Mouse (Mus musculus): Measurements from ENCODE around the gene Tmem135. TPM values are rescaled to one million over a fixed set of nuclear protein-coding genes. Genes with fewer than 3 reads are reported as not detected.

The Tmem135 gene
- total and polyA plus RNA-seq, 3 experiments, result 18.0 to 31.0 (median 30.0) TPM

DNA sequence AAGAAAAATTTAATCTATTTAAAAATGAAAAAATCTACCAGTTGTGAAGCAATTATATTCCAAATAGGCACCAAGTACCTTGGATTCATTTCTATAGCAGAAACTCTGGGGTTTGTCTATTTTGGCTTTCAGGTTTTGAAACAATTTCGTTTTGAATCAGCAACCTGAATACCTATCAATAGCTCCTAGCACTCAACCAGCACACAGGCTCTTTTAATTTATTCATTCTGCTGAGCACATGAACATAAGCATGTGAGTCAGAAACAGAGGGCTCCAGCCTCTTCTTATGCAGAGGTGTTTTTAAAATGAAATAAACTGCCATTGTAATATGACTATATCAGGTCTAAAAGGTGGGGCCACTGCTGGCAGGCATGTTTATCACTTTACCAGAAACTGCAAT lies 231.0 kb downstream of the Tmem135 start (continued):
- TF ChIP-seq TBP (conservative IDR thresholded peaks at IDR 0.05; ENCODE audit: low read depth, low read length), result no peak
- no peak for TF ChIP-seq MAX (IDR thresholded peaks at IDR 0.05; ENCODE audit: low read length)
- TF ChIP-seq MEF2A (IDR thresholded peaks at IDR 0.05; ENCODE audit: borderline replicate concordance, low read depth, low read length), result peak; percentile 97; the same call in 1 of the 2 replicates
- TF ChIP-seq ZC3H11A (IDR thresholded peaks at IDR 0.05; ENCODE audit: low read depth, low read length), result no peak
- TF ChIP-seq JUND (conservative IDR thresholded peaks at IDR 0.05; ENCODE audit: low read depth, low read length), result peak; percentile 97
- no peak for TF ChIP-seq USF1 (IDR thresholded peaks at IDR 0.05; ENCODE audit: low read depth, low read length)
- TF ChIP-seq BHLHE40 (IDR thresholded peaks at IDR 0.05; ENCODE audit: low read depth, low read length), result peak; percentile 94
- no peak for TF ChIP-seq GABPA (IDR thresholded peaks at IDR 0.05; ENCODE audit: insufficient replicate concordance, low read depth, low read length)
- no peak for TF ChIP-seq NELFE (IDR thresholded peaks at IDR 0.05; ENCODE audit: low read depth, low read length)
- TF ChIP-seq USF2 (conservative IDR thresholded peaks at IDR 0.05; ENCODE audit: low read depth, low read length), result no peak
- TF ChIP-seq SIN3A (IDR thresholded peaks at IDR 0.05; ENCODE audit: low read length), result peak; percentile 67; the same call in 1 of the 2 replicates
- peak; percentile 99 for TF ChIP-seq IRF4 (IDR thresholded peaks at IDR 0.05; ENCODE audit: low read depth, low read length)
- no peak for TF ChIP-seq ZNF384 (IDR thresholded peaks at IDR 0.05; ENCODE audit: low read depth, low read length)
- TF ChIP-seq POLR2AphosphoS2 (IDR thresholded peaks at IDR 0.05; ENCODE audit: low read depth, low read length), result no peak
- TF ChIP-seq CTCF (conservative IDR thresholded peaks at IDR 0.05 in 1 of 2, IDR thresholded peaks at IDR 0.05 in 1 of 2; ENCODE audit: low read depth in 2 of 2, low read length in 2 of 2), result no peak
- TF ChIP-seq RAD21 (IDR thresholded peaks at IDR 0.05; ENCODE audit: low read depth, low read length), result no peak; the same call in 1 of the 2 replicates
- peak; percentile 72; the same call in 1 of the 2 replicates for TF ChIP-seq MAFK (IDR thresholded peaks at IDR 0.05; ENCODE audit: insufficient replicate concordance, low read length)

DNA sequence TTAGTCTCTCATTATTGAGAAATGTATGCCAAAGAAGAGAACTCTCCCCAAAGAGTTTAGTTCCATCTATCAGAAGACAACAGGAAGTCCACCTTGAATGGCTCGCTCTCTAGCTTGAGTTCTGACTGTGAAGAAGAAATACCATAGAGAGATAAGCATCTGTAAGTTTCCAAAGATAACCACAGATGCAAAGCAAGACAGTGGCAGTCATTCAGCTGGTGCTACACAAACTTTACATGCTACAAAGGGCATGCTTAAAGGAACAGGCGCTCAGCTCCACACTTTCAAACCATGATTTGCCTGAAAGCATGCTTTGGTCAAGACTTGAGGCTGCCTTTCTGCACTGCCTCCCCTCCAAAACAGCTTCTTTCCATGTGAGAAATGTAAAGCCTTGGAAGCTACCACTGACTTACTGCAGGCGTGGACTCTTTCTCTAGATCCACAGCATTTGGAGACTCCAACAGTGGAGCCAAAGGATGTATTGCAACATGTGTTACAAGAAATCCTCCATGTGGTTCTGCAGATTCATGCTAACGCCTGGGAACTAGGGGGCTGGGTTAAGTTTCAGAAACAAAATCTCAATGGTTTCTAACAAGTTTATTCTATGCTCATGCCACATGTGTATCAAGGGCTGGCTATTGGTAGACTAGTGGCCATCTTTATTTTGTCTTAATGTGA lies 232.1 kb downstream of the Tmem135 start:
- no peaks in the 10 kb centered on the region for H3K9me3 ChIP-seq (replicated peaks; ENCODE audit: low read length)
- peaks cover 0 to 1% of the 10 kb centered on the region in 2 experiments for H3K36me3 ChIP-seq (replicated peaks in 1 of 2; ENCODE audit: control insufficient read depth in 1 of 2, insufficient read depth in 1 of 2, low read length in 1 of 2)
- no peaks in the 10 kb centered on the region for H3K79me2 ChIP-seq (replicated peaks; ENCODE audit: control insufficient read depth, extremely low read depth, insufficient read depth, poor library complexity, severe bottlenecking)
- in situ Hi-C loops (cut with MboI; ENCODE audit: low pct_ligation_motif_present, low pct_unique_long_range_greater_than_20kb, low sequenced_read_pairs) (no loop called here), dilution Hi-C loops (cut with MboI; ENCODE audit: extremely low pct_ligation_motif_present, extremely low pct_unique_long_range_greater_than_20kb, low sequenced_read_pairs) (no loop called here)
- H3K9ac ChIP-seq (ENCODE audit: insufficient read depth, low read depth), result peak overlapping the region; percentile 48; the same call in 1 of the 2 replicates
- H3K27me3 ChIP-seq (replicated peaks), result no peaks in the 10 kb centered on the region
- DNase-seq (ENCODE audit: extremely low read depth), result peak; percentile 84
- no peak overlapping the region for H3K4me3 ChIP-seq (replicated peaks in 1 of 3; ENCODE audit: low read depth in 2 of 3, low read length in 2 of 3, poor library complexity in 1 of 3)
- H3K4me1 ChIP-seq (ENCODE audit: control insufficient read depth in 1 of 2, insufficient read depth in 2 of 2), result peaks cover 20 to 75% of the 10 kb centered on the region in 2 experiments
- peak overlapping the region; percentile 74 for H3K4me2 ChIP-seq (ENCODE audit: insufficient read depth, low read depth, poor library complexity, severe bottlenecking)
- H3K27ac ChIP-seq (ENCODE audit: insufficient read depth, low read depth), result peak overlapping the region; percentile 93
- peak; percentile 90 for TF ChIP-seq EP300 (IDR thresholded peaks at IDR 0.05; ENCODE audit: low read length)
- TF ChIP-seq USF1 (IDR thresholded peaks at IDR 0.05; ENCODE audit: low read depth, low read length), result no peak
- TF ChIP-seq MAX (IDR thresholded peaks at IDR 0.05; ENCODE audit: low read length), result no peak; the same call in 1 of the 2 replicates
- peak; percentile 62; the same call in 1 of the 2 replicates for TF ChIP-seq BHLHE40 (IDR thresholded peaks at IDR 0.05; ENCODE audit: low read depth, low read length)
- no peak for TF ChIP-seq CTCF (conservative IDR thresholded peaks at IDR 0.05 in 1 of 2, IDR thresholded peaks at IDR 0.05 in 1 of 2; ENCODE audit: low read depth in 2 of 2, low read length in 2 of 2)
- no peak for TF ChIP-seq POLR2A (IDR thresholded peaks at IDR 0.05; ENCODE audit: low read depth, low read length)
- TF ChIP-seq UBTF (IDR thresholded peaks at IDR 0.05; ENCODE audit: low read depth, low read length), result no peak
- TF ChIP-seq SIN3A (IDR thresholded peaks at IDR 0.05; ENCODE audit: low read length), result peak; percentile 60; the same call in 1 of the 2 replicates
- TF ChIP-seq NELFE (IDR thresholded peaks at IDR 0.05; ENCODE audit: low read depth, low read length), result no peak
- peak; percentile 55 for TF ChIP-seq ETS1 (conservative IDR thresholded peaks at IDR 0.05; ENCODE audit: low read depth, low read length)
- peak; percentile 11 for TF ChIP-seq RAD21 (IDR thresholded peaks at IDR 0.05; ENCODE audit: low read depth, low read length)
- no peak for TF ChIP-seq CHD2 (IDR thresholded peaks at IDR 0.05; ENCODE audit: low read length)
- no peak for TF ChIP-seq POLR2AphosphoS2 (IDR thresholded peaks at IDR 0.05; ENCODE audit: low read depth, low read length)
- TF ChIP-seq ZNF384 (IDR thresholded peaks at IDR 0.05; ENCODE audit: low read depth, low read length), result no peak
- no peak for TF ChIP-seq MAZ (IDR thresholded peaks at IDR 0.05; ENCODE audit: low read depth, low read length)
- TF ChIP-seq ZMIZ1 (IDR thresholded peaks at IDR 0.05; ENCODE audit: low read depth, low read length), result no peak
- no peak for TF ChIP-seq RCOR1 (conservative IDR thresholded peaks at IDR 0.05; ENCODE audit: low read depth, low read length)
- TF ChIP-seq ELF1 (IDR thresholded peaks at IDR 0.05; ENCODE audit: low read depth, low read length), result peak; percentile 40; the same call in 1 of the 2 replicates
- no peak for TF ChIP-seq CHD1 (IDR thresholded peaks at IDR 0.05; ENCODE audit: low read depth, low read length)
- no peak for TF ChIP-seq PAX5 (IDR thresholded peaks at IDR 0.05; ENCODE audit: low read length)
- peak; percentile 96 for TF ChIP-seq MEF2A (IDR thresholded peaks at IDR 0.05; ENCODE audit: borderline replicate concordance, low read depth, low read length)
- TF ChIP-seq TBP (conservative IDR thresholded peaks at IDR 0.05; ENCODE audit: low read depth, low read length), result 0 out of 2 replicates have a peak, but pooled peaks have one; percentile 20
- TF ChIP-seq JUN (IDR thresholded peaks at IDR 0.05; ENCODE audit: insufficient read depth, low read depth, low read length), result peak; percentile 72
- TF ChIP-seq MAFK (IDR thresholded peaks at IDR 0.05; ENCODE audit: insufficient replicate concordance, low read length), result peak; percentile 46; the same call in 1 of the 2 replicates
- peak; percentile 64 for TF ChIP-seq TCF12 (IDR thresholded peaks at IDR 0.05; ENCODE audit: low read depth, low read length)
- TF ChIP-seq JUND (conservative IDR thresholded peaks at IDR 0.05; ENCODE audit: low read depth, low read length), result peak; percentile 69
- TF ChIP-seq ZC3H11A (IDR thresholded peaks at IDR 0.05; ENCODE audit: low read depth, low read length), result no peak
- no peak; the same call in 1 of the 2 replicates for TF ChIP-seq MXI1 (IDR thresholded peaks at IDR 0.05; ENCODE audit: low read depth, low read length)
- no peak for TF ChIP-seq GABPA (IDR thresholded peaks at IDR 0.05; ENCODE audit: insufficient replicate concordance, low read depth, low read length)
- TF ChIP-seq KAT2A (IDR thresholded peaks at IDR 0.05; ENCODE audit: insufficient replicate concordance, low read length), result no peak
- TF ChIP-seq USF2 (conservative IDR thresholded peaks at IDR 0.05; ENCODE audit: low read depth, low read length), result no peak

Data from CH12.LX (cell line).